Mouse (Mus musculus) lung, postnatal 0 days (tissue): ENCODE measurements around the gene Gas2l2. TPM values are rescaled to one million over a fixed set of nuclear protein-coding genes. Genes with fewer than 3 reads are reported as not detected.

ENCODE experiments used
- ATAC-seq: fragments of 200-750 bp; cut with Nextera tagmentation; 2 replicates; pipeline ENCODE4 v1.8.0; 2017; ENCODE audit warnings: moderate library complexity
- DNase-seq: peaks from one replicate; pipeline ENCODE4 v3.0.0-alpha.2; 2016; ENCODE audit warnings: low spot score
- H3K27ac ChIP-seq: fragments of 300-500 bp; sonication (generic); 2 replicates; pipeline ENCODE4 v1.5.1; 2014; ENCODE audit warnings: antibody characterized with exemption, mild to moderate bottlenecking, low read length, mixed read lengths
- H3K27me3 ChIP-seq: fragments of 300-500 bp; sonication (generic); replicated peaks from 2 replicates; pipeline ENCODE4 v1.6.1; 2014; ENCODE audit warnings: low read length, mixed read lengths; ENCODE audit not compliant: insufficient read depth
- H3K36me3 ChIP-seq: fragments of 300-500 bp; sonication (generic); 2 replicates; pipeline ENCODE4 v1.6.1; 2014; ENCODE audit warnings: low read length, mixed read lengths; ENCODE audit not compliant: insufficient read depth
- H3K4me1 ChIP-seq: fragments of 300-500 bp; sonication (generic); 2 replicates; pipeline ENCODE4 v1.6.1; 2014; ENCODE audit warnings: antibody characterized with exemption, low read depth, low read length, mixed read lengths; ENCODE audit not compliant: insufficient read depth
- H3K4me2 ChIP-seq: fragments of 300-500 bp; sonication (generic); replicated peaks from 2 replicates; pipeline ENCODE4 v1.6.1; 2014; ENCODE audit warnings: low read depth, mild to moderate bottlenecking, low read length, moderate library complexity, mixed read lengths
- H3K4me3 ChIP-seq: fragments of 300-500 bp; sonication (generic); 2 replicates; pipeline ENCODE4 v1.5.1; 2014; ENCODE audit warnings: low read depth, low read length
- H3K9ac ChIP-seq: fragments of 300-500 bp; sonication (generic); replicated peaks from 2 replicates; pipeline ENCODE4 v1.6.1; 2014; ENCODE audit warnings: low read depth, mild to moderate bottlenecking
- H3K9me3 ChIP-seq: fragments of 300-500 bp; sonication (generic); 2 replicates; pipeline ENCODE4 v1.6.1; 2016; ENCODE audit warnings: low read length, mixed read lengths
- CTCF ChIP-seq: IDR thresholded peaks from 2 replicates; pipeline ENCODE4 v1.5.1; 2016; ENCODE audit warnings: antibody characterized with exemption, mild to moderate bottlenecking
- EP300 ChIP-seq: IDR thresholded peaks from 2 replicates; pipeline ENCODE4 v1.6.1; 2016; ENCODE audit warnings: antibody characterized with exemption, mild to moderate bottlenecking, control low read depth
- WGBS: fragments of 180-500 bp; shearing (Covaris S2); extraction: QIAGEN DNeasy Blood & Tissue Kit; methylation state at CpG from one replicate; pipeline ENCODE4 v1.1.7; 2014; 5-methylcytosine and 5-hydroxymethylcytosine counted together
- polyA plus RNA-seq: library from polyadenylated mRNA; unstranded; fragments of >200 nt; fragmentation: Nextera tagmentation; extraction: Ambion mirVana; gene quantifications from 2 replicates; pipeline ENCODE4 v1.2.1, GENCODE M21; 2015

Gene Gas2l2
- polyA plus RNA-seq, 1 experiment from 2014 or later = 1.8 TPM

- Histone ChIP-seq H3K9me3 (no peaks in the 10 kb centered on the region), H3K27me3 (no peaks in the 10 kb centered on the region), H3K4me2 (peak overlapping the region; percentile 99), H3K4me1 (peaks cover 4% of the 10 kb centered on the region; the same call in 1 of the 2 replicates), H3K36me3 (no peaks in the 10 kb centered on the region; the same call in 1 of the 2 replicates), H3K27ac (no peak overlapping the region), H3K4me3 (peak overlapping the region; percentile 59), H3K9ac (no peak overlapping the region)
- ATAC-seq (peak; percentile 40; the same call in 1 of the 2 replicates), DNase-seq (no peak)
- WGBS = 6% methylated on average over 29 of the region's 40 CpGs
- TF ChIP-seq CTCF (no peak), EP300 (no peak)
These were observed 19.4 kb downstream of the Gas2l2 start for GRCm38 (mm10) chr11:83409792-83410291.

GRCm38 (mm10) chr11:83409087-83409754 lies 20.0 kb downstream of the Gas2l2 start, which contains the start of gene Rasl10b:
Rasl10b (plus strand) TSS chr11:83409137.
- peak; percentile 22 for DNase-seq

GRCm38 (mm10) chr11:83408242-83408641 lies 21.0 kb downstream of the Gas2l2 start:
- 35% methylated on average over 8 of the region's 8 CpGs for WGBS
- no peak overlapping the region for H3K9ac ChIP-seq
- H3K4me2 ChIP-seq = no peak overlapping the region
- no peak for DNase-seq
- H3K27ac ChIP-seq = no peak overlapping the region
- no peaks in the 10 kb centered on the region for H3K27me3 ChIP-seq
- H3K4me3 ChIP-seq = no peak overlapping the region
- H3K4me1 ChIP-seq = peaks cover 4% of the 10 kb centered on the region; the same call in 1 of the 2 replicates
- no peak for ATAC-seq
- H3K36me3 ChIP-seq = no peaks in the 10 kb centered on the region; the same call in none of the 2 replicates
- TF ChIP-seq CTCF (no peak), EP300 (no peak)
- H3K9me3 ChIP-seq = no peaks in the 10 kb centered on the region

More at GRCm38 (mm10) chr11:83409087-83409754, 20.0 kb downstream of the Gas2l2 start, which contains the start of gene Rasl10b:
- Histone ChIP-seq H3K9ac (no peak within 1 kb of the TSS; the same call in 1 of the 2 replicates), H3K4me2 (peak within 1 kb of the TSS; percentile 99), H3K36me3 (no peaks in the 10 kb centered on the region; the same call in 1 of the 2 replicates), H3K27ac (no peak within 1 kb of the TSS), H3K4me1 (peaks cover 4% of the 10 kb centered on the region; the same call in 1 of the 2 replicates), H3K27me3 (no peaks in the 10 kb centered on the region), H3K4me3 (peak within 1 kb of the TSS; percentile 59), H3K9me3 (no peaks in the 10 kb centered on the region)
- TF ChIP-seq EP300 (no peak), CTCF (no peak)
- peak; percentile 57 for ATAC-seq
- 2% methylated on average over 22 of the region's 44 CpGs for WGBS

GRCm38 (mm10) chr11:83406391-83406790 lies 22.9 kb downstream of the Gas2l2 start:
- H3K9ac ChIP-seq = no peak overlapping the region
- H3K9me3 ChIP-seq = no peaks in the 10 kb centered on the region
- no peak overlapping the region for H3K27ac ChIP-seq
- no peak for ATAC-seq
- H3K36me3 ChIP-seq = peaks cover 9% of the 10 kb centered on the region
- no peaks in the 10 kb centered on the region for H3K27me3 ChIP-seq
- H3K4me2 ChIP-seq = no peak overlapping the region
- peaks cover 4% of the 10 kb centered on the region; the same call in 1 of the 2 replicates for H3K4me1 ChIP-seq
- no peak for DNase-seq
- H3K4me3 ChIP-seq = no peak overlapping the region
- no peak for TF ChIP-seq EP300
- no peak for TF ChIP-seq CTCF
- 33% methylated on average over 3 of the region's 3 CpGs for WGBS

- peak; percentile 60 for ATAC-seq
- Histone ChIP-seq H3K4me1 (no peaks in the 10 kb centered on the region), H3K4me2 (no peak overlapping the region), H3K4me3 (no peak overlapping the region), H3K27me3 (no peaks in the 10 kb centered on the region), H3K36me3 (peaks cover 27% of the 10 kb centered on the region), H3K9me3 (no peaks in the 10 kb centered on the region), H3K9ac (no peak overlapping the region), H3K27ac (no peak overlapping the region)
- no peak for TF ChIP-seq CTCF
- no peak for TF ChIP-seq EP300
- DNase-seq = no peak
- 73% methylated on average over 7 of the region's 7 CpGs for WGBS
These were observed 25.5 kb downstream of the Gas2l2 start for GRCm38 (mm10) chr11:83403787-83404186.

GRCm38 (mm10) chr11:83398724-83399123 lies 30.5 kb downstream of the Gas2l2 start:
- Histone ChIP-seq H3K4me2 (no peak overlapping the region), H3K9me3 (no peaks in the 10 kb centered on the region), H3K4me1 (no peaks in the 10 kb centered on the region), H3K4me3 (no peak overlapping the region), H3K9ac (no peak overlapping the region), H3K27ac (no peak overlapping the region), H3K27me3 (no peaks in the 10 kb centered on the region), H3K36me3 (peaks cover 31% of the 10 kb centered on the region)
- DNase-seq = no peak
- WGBS = 73% methylated on average over 5 of the region's 5 CpGs
- no peak for TF ChIP-seq EP300
- TF ChIP-seq CTCF = no peak
- ATAC-seq = no peak
